Mouse (Mus musculus) lung, postnatal 0 days (tissue): ENCODE results near the gene Car5a. TPM values are rescaled to one million over a fixed set of nuclear protein-coding genes. Genes with fewer than 3 reads are reported as not detected.

ENCODE experiments used
- ATAC-seq: fragments of 200-750 bp; cut with Nextera tagmentation; 2 replicates; pipeline ENCODE4 v1.8.0; 2017; ENCODE audit warnings: moderate library complexity
- DNase-seq: peaks from one replicate; pipeline ENCODE4 v3.0.0-alpha.2; 2016; ENCODE audit warnings: low spot score
- H3K27ac ChIP-seq: fragments of 300-500 bp; sonication (generic); 2 replicates; pipeline ENCODE4 v1.5.1; 2014; ENCODE audit warnings: antibody characterized with exemption, mild to moderate bottlenecking, low read length, mixed read lengths
- H3K27me3 ChIP-seq: fragments of 300-500 bp; sonication (generic); replicated peaks from 2 replicates; pipeline ENCODE4 v1.6.1; 2014; ENCODE audit warnings: low read length, mixed read lengths; ENCODE audit not compliant: insufficient read depth
- H3K36me3 ChIP-seq: fragments of 300-500 bp; sonication (generic); 2 replicates; pipeline ENCODE4 v1.6.1; 2014; ENCODE audit warnings: low read length, mixed read lengths; ENCODE audit not compliant: insufficient read depth
- H3K4me1 ChIP-seq: fragments of 300-500 bp; sonication (generic); 2 replicates; pipeline ENCODE4 v1.6.1; 2014; ENCODE audit warnings: antibody characterized with exemption, low read depth, low read length, mixed read lengths; ENCODE audit not compliant: insufficient read depth
- H3K4me2 ChIP-seq: fragments of 300-500 bp; sonication (generic); replicated peaks from 2 replicates; pipeline ENCODE4 v1.6.1; 2014; ENCODE audit warnings: low read depth, mild to moderate bottlenecking, low read length, moderate library complexity, mixed read lengths
- H3K4me3 ChIP-seq: fragments of 300-500 bp; sonication (generic); 2 replicates; pipeline ENCODE4 v1.5.1; 2014; ENCODE audit warnings: low read depth, low read length
- H3K9ac ChIP-seq: fragments of 300-500 bp; sonication (generic); replicated peaks from 2 replicates; pipeline ENCODE4 v1.6.1; 2014; ENCODE audit warnings: low read depth, mild to moderate bottlenecking
- H3K9me3 ChIP-seq: fragments of 300-500 bp; sonication (generic); 2 replicates; pipeline ENCODE4 v1.6.1; 2016; ENCODE audit warnings: low read length, mixed read lengths
- CTCF ChIP-seq: IDR thresholded peaks from 2 replicates; pipeline ENCODE4 v1.5.1; 2016; ENCODE audit warnings: antibody characterized with exemption, mild to moderate bottlenecking
- EP300 ChIP-seq: IDR thresholded peaks from 2 replicates; pipeline ENCODE4 v1.6.1; 2016; ENCODE audit warnings: antibody characterized with exemption, mild to moderate bottlenecking, control low read depth
- WGBS: fragments of 180-500 bp; shearing (Covaris S2); extraction: QIAGEN DNeasy Blood & Tissue Kit; methylation state at CpG from one replicate; pipeline ENCODE4 v1.1.7; 2014; 5-methylcytosine and 5-hydroxymethylcytosine counted together
- polyA plus RNA-seq: library from polyadenylated mRNA; unstranded; fragments of >200 nt; fragmentation: Nextera tagmentation; extraction: Ambion mirVana; gene quantifications from 2 replicates; pipeline ENCODE4 v1.2.1, GENCODE M21; 2015

Car5a gene
- polyA plus RNA-seq = 0.37 and 0.61 TPM in 2 replicates

GRCm38 (mm10) chr8:121944831-121945230 lies at the start of gene Car5a:
TSS of gene Car5a (minus strand) at chr8:121944904.
- Histone ChIP-seq H3K27me3 (no peaks in the 10 kb centered on the region), H3K9ac (no peak within 1 kb of the TSS), H3K4me1 (0 out of 2 replicates have a peak, but pooled peaks cover 4% of the 10 kb centered on the region), H3K9me3 (no peaks in the 10 kb centered on the region), H3K36me3 (no peaks in the 10 kb centered on the region), H3K4me2 (no peak within 1 kb of the TSS), H3K4me3 (no peak within 1 kb of the TSS), H3K27ac (no peak within 1 kb of the TSS)
- no peak for TF ChIP-seq EP300
- TF ChIP-seq CTCF = no peak
- DNase-seq (no peak), ATAC-seq (no peak)

- Histone ChIP-seq H3K4me1 (no peaks in the 10 kb centered on the region), H3K9me3 (no peaks in the 10 kb centered on the region), H3K27me3 (no peaks in the 10 kb centered on the region), H3K27ac (no peak overlapping the region), H3K9ac (no peak overlapping the region), H3K4me3 (no peak overlapping the region), H3K4me2 (no peak overlapping the region), H3K36me3 (peaks cover 33% of the 10 kb centered on the region)
- WGBS = 72% methylated on average over 4 of the region's 4 CpGs
- DNase-seq = no peak
- TF ChIP-seq CTCF (no peak), EP300 (no peak)
- no peak for ATAC-seq
Observed at GRCm38 (mm10) chr8:121992911-121993310, 48.2 kb upstream of the Car5a start.

- Histone ChIP-seq H3K27ac (no peak overlapping the region), H3K27me3 (no peaks in the 10 kb centered on the region), H3K36me3 (peaks cover 30% of the 10 kb centered on the region; the same call in 1 of the 2 replicates), H3K4me2 (no peak overlapping the region), H3K4me3 (no peak overlapping the region), H3K9me3 (no peaks in the 10 kb centered on the region), H3K4me1 (no peaks in the 10 kb centered on the region), H3K9ac (no peak overlapping the region)
- 80% methylated on average over 7 of the region's 7 CpGs for WGBS
- ATAC-seq = no peak
- TF ChIP-seq CTCF = no peak
- no peak for TF ChIP-seq EP300
- DNase-seq = no peak
Observed at GRCm38 (mm10) chr8:121991611-121992010, 46.9 kb upstream of the Car5a start.

GRCm38 (mm10) chr8:121990506-121991255 lies 46.0 kb upstream of the Car5a start:
- 79% methylated on average over 9 of the region's 9 CpGs for WGBS
- Histone ChIP-seq H3K36me3 (peaks cover 30% of the 10 kb centered on the region; the same call in 1 of the 2 replicates), H3K9ac (no peak overlapping the region)

GRCm38 (mm10) chr8:121987892-121988291 lies 43.2 kb upstream of the Car5a start:
- no peak overlapping the region for H3K27ac ChIP-seq
- H3K9ac ChIP-seq = no peak overlapping the region
- peak; percentile 62 for DNase-seq
- TF ChIP-seq EP300 (no peak), CTCF (no peak)
- H3K4me1 ChIP-seq = no peaks in the 10 kb centered on the region
- H3K4me3 ChIP-seq = no peak overlapping the region
- H3K9me3 ChIP-seq = no peaks in the 10 kb centered on the region
- peak; percentile 88 for ATAC-seq
- peaks cover 23% of the 10 kb centered on the region; the same call in 1 of the 2 replicates for H3K36me3 ChIP-seq
- no peaks in the 10 kb centered on the region for H3K27me3 ChIP-seq
- WGBS = 56% methylated on average over 5 of the region's 5 CpGs
- no peak overlapping the region for H3K4me2 ChIP-seq

More at GRCm38 (mm10) chr8:121990506-121991255, 46.0 kb upstream of the Car5a start:
- Histone ChIP-seq H3K27ac (no peak overlapping the region), H3K9me3 (no peaks in the 10 kb centered on the region), H3K4me2 (no peak overlapping the region), H3K27me3 (no peaks in the 10 kb centered on the region), H3K4me3 (no peak overlapping the region), H3K4me1 (no peaks in the 10 kb centered on the region)
- TF ChIP-seq CTCF (no peak), EP300 (no peak)
- DNase-seq (no peak), ATAC-seq (no peak)

- 94% methylated on average over 3 of the region's 3 CpGs for WGBS
Observed at GRCm38 (mm10) chr8:121985673-121986072, 41.0 kb upstream of the Car5a start.

More at GRCm38 (mm10) chr8:121985673-121986072, 41.0 kb upstream of the Car5a start:
- DNase-seq = no peak
- no peak overlapping the region for H3K27ac ChIP-seq
- no peak overlapping the region for H3K9ac ChIP-seq
- TF ChIP-seq CTCF (no peak), EP300 (no peak)
- no peaks in the 10 kb centered on the region for H3K4me1 ChIP-seq
- H3K27me3 ChIP-seq = no peaks in the 10 kb centered on the region
- no peaks in the 10 kb centered on the region for H3K9me3 ChIP-seq
- no peak overlapping the region for H3K4me2 ChIP-seq
- no peak overlapping the region for H3K4me3 ChIP-seq
- no peak for ATAC-seq
- H3K36me3 ChIP-seq = peaks cover 25% of the 10 kb centered on the region; the same call in 1 of the 2 replicates
